Mouse (Mus musculus) common myeloid progenitor, adult 5-6 weeks (primary cell): ENCODE measurements around the gene Neurod2. TPM values are rescaled to one million over a fixed set of nuclear protein-coding genes. Genes with fewer than 3 reads are reported as not detected.

ENCODE experiments used
- ATAC-seq: replicated peaks from 2 replicates; pipeline ENCODE4 v1.8.0; 2016; ENCODE audit warnings: low read depth, mild to moderate bottlenecking, moderate TSS enrichment, inconsistent platforms; ENCODE audit not compliant: poor library complexity, severe bottlenecking
- total RNA-seq: library from RNA; stranded (forward); fragments of 200-1000, 187-1606 nt; gene quantifications from 2 replicates; pipeline ENCODE4 v1.2.3, GENCODE M21; 2017

The Neurod2 gene
- total RNA-seq, 1 experiment from 2014 or later: not detected

DNA sequence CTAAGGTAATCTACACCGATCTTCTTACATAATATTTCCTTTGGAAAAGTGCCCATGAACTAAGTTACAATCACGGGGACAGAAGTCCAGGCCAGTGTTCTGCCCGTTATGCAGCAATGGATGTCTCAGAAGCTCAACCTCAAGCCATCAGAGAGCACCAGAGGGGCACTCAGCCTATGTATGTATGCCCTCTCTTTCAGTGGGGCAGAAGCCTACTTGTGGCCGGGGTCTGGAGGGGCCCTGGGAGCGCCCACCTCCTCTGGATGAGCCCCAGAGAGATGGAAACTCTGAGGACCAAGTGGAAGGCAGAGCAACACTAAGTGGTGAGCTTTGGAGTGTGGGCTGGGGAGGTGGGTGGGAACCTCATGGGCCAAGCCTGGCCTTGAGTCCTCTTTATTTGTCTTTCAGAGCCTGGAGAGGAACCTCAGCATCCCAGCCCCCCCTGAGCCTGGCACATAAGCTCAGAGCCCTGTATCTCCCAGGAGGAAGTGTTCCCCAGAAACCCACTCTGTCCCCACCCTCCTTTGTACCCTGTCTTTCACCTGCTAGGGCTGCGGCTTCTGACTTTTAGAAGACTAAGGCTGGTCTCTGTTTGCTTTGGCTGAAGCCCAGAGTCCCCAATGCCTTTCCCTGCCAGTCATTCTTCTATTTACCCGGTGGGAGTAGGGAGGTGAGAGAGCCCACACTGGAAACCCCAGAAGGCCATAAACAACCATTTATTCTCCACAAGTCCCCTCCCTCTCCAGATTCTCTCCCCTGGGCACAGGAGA lies 27.4 kb upstream of the Neurod2 start:
- no peak for ATAC-seq

DNA sequence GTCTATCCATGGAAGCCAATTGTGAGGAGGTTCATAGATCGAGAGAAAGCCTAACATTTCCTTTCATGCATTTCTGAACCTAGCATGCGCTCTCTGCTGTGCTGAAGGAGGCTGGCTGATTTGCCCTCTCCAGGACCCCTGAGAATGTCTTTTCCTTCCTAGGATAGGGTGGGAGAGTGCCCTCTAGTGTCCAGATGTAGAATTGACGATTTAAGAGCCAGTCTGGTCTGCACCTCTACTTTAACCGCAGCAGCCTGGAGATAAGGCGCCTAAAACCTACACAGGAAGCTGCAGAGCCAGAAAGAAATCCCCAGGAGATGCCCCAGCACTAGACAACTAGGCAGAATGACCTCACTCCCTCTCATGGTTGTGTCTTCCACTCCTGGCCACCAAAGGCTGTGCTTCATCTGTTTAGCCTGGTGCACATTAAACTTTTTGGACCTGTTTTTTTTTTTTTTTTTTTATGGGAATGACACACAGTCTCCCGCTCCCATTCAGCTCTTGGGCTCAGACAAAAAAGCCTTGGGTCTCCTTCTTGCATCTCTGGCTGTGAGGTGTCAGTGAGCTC lies 26.4 kb upstream of the Neurod2 start:
- peak; percentile 62 for ATAC-seq

DNA sequence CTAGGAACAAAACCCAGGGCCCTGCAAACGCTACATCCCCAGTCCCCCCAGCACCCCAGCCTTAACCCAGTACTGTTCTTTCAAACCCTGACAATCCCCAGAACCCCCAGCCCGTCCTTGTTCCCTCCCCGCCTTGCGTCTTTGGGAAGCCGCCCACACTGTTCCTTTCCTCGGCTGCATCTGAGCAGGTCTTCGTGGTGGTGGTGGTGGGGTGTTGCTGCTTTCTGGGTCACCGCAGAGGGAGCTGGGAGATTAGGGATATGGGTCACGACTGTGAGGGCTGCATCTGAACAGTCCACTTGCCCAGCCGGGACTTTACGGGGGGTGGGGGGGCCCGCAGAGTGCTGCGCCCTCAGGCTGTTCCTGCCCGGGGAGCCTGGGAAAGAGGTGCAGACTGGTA lies 25.0 kb upstream of the Neurod2 start:
- ATAC-seq: no peak

DNA sequence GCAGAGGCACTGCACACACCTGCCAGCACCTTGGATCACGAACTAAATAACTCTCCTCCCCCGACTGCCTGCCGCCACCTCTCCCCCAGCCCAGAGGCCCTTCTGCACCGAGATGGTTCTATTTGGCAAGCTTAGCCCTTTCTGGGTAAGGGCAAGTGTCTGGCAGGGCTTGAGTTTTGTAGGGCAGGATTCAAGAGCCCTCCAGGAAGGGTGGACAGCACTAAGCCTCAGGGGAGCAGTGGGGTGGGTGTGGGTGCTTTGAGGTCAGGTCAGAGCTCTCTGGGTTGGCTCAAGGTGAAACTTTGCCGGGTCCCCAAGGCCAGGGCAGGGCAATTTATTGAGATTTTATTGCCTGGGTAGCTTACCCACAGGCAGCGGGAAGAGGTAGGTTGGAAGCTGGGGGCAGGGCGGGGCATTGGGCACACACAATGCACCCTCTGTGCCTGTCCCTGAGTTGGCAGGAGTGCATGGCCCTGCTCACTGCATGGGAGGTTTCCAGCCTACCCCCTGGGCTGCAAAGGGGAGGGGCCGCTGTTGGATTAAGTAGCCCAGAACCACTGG lies 24.3 kb upstream of the Neurod2 start:
- no peak for ATAC-seq

DNA sequence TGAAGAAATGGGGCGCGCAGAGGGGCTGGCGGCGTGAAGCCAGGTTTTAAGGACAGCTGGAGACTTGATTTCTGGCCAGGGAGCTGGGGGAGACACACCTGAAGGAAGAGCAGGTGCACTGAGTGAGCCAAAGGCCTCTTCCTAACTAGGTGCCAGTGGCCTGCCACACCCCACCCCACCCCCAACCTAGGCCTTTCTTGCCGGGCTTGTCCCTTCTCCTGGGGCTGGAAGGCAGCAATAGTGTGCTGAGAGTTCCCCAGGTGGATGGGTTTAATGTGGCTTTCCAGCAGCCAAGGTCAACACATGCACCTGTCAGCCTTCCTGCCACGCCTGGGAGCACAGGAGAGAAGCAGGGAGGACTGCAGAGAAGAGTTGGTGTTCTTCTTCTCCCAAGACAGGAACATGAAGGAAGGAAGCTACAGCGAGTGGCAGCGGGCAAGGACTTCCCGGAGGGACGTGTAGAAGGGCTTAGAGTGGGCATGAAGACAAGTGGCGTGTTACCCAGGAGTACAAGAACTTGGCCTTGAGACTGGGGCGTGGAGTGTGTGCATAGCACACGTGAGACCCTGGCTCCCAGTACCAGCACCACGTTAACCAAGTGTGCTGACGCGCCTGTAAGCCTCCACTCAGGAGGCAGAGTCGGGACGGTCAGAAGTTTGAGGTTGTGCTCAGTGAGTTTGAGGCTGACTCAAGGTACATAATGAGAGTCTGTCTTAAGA lies 23.0 kb upstream of the Neurod2 start:
- ATAC-seq: no peak

DNA sequence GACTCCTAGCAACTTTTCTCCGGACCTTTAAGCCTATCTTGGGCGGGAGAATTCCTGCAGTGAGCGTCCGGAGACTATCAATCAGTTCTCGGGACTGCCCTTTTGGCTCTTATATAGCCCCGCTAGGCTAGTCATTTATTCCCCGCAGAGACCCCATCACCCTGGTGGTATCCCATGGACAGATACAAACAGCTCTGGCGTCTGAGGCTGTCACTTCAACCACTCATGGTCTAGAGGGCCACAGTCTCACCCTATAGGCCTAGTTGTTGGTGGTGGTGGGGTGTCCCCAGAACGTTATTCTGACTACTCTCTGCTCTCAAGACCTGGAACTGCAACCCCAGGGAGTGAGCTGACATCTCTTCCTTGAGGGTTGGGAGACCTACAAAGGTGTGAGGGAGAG lies 19.9 kb upstream of the Neurod2 start:
- ATAC-seq: no peak

DNA sequence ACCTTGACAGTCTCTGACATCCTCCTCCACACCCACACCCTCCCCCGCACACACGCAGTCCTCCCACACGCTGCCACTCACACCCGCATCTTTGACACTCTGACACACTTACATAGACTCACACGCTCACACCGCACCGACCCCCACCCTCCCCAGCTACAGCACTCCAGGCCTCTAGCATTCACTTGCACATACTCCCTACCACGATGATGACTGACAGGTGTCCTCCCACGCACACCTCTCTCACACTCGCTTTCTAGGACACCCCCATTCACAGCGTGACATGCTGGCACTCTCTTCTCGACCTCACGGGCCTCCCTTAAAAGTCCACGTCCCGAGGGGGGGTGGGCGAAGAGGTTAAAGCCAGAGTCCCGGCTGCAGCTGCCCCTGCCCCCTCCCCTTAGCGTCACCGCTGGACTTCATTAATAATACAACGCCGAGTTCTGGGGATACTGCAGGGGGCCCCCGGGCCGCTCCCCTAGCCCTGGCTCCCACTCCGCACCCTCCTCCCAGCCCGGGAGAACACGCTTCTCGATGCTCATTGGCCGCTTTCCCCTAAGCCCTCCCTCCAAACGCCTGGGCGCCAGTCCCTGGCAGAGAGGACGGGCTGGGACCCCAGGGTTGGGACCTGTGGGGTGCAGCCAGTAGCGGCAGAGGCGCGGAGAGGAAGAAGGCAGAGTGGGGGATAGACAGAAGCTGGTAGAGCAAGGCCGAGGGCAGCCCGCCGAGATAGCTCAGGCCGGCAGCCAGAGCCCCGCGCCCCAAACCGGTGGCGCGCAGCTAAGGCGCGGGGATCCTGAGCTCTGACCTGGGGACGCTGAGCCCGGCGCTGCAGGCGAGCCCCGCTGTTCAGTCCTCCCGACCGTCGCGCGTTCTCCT lies 18.9 kb upstream of the Neurod2 start, which contains the start of gene Ppp1r1b:
Gene Ppp1r1b, plus strand, starts transcription at position 322 of the 879 bp plus-strand sequence.
- ATAC-seq: peak; percentile 43

DNA sequence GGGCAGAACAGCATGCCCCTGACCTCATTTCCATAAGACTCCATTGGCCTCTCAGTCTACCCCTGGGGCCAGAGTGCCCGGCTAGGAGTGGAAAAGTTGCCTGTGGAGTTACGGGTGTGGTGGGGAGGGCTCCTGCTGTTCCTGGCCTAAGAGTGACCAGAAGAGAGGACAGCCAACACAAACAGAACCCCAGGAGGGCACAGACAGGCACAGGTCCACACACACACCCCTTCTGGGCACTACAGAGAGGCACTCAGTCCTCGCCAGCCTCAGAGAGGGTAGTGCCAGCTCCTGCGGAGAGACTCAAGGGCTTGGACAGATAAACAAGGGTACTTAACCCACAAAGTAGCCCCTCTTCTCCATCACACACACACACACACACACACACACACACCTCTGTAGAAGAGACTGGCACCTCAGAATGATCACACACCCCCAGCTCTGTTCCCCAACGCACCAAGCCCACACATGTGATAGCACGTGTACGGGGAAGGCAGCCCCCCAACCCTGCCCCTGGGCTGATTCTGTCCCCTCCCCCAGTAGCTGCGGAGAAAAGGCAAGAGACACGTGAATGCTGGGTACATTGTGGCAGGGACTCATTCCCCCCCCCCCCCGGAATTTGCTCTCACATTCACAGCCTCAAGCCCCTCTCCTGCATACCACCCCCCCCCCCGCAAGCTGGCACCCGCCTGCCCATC lies 18.1 kb upstream of the Neurod2 start:
- no peak for ATAC-seq

DNA sequence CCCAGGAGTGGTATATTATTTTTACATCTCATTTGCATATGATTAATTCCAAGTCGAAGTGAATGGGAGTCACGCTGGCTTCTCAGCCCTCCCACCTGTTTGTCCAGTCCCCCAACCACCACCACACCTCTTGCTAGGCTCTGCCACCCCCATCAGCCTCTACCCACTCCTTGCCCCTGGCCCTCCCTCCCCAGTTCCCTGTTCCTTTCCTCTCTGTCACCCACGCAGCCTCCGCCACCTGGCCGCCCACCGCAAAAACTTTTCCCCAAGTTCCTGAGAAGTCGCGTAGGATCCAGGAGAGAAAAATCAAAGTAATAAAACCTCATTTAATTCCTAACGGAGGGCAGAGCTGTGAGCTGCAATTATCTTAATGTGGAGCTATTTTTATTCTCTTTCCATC lies 16.7 kb upstream of the Neurod2 start:
- ATAC-seq: no peak

DNA sequence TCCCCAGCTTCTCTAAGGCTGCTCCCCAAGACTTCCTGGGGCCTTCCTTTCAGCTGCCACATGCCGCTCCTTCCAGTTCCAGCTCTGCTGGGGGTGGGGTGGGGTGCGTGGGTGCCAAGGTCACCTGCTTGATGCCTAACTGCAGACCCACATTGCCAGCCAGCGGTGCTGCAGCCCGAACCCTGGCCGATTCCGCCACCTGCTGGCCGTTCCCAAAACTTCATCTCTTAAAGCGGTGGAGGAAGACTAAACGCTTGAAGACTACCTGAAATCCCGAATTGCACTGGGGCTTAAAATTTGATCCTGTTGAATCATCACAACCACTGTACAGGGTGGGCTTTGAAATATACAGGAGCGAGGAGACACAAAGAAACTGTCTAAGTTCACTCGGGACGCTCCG lies 15.8 kb upstream of the Neurod2 start:
- peak; percentile 40; the same call in 1 of the 2 replicates for ATAC-seq

DNA sequence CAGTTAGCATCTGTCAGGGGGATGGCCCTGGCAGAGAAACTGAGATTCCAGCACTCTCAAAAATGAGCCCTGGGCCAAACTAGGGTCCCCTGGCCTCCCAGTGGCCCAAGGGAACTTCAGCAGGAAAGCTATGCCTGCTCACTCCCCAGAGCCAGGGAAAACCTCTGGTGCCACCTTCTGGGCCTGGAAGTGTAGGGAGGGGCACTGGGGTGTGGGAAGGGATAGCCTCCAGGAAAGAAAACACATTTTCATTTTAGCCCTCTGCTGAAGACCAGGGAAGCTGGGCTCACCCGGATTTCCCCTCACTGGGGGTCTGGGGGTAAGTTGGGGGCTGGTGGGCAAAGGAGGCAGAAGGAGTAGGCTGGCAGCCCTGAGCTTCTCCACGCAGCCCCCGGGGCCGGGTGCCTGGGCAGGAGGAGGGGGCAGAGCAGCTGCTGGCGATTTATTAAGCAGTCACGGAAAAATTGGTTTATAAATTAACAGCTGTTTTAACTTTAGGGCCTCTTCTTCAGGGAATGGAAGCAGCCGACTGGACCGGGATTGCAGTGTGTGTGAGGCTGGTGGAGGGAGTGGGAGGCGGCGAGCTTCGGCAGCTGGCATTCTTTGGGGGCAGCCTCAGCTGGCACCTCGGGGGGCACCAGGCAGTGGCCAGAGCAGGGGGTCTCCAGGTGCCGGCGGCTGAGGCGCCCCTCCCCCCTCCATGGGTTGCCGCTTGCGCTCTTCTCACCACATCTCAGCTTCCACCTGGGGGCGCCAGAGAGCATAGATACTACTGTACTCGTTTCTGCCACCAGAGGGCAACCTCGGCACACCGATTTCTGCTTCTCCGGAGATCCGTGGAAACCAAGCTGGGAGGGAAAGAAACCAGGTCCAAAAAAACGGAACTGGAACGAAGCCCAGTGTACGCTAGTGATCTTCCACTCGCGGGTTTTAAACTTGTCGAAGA lies 12.8 kb upstream of the Neurod2 start:
- ATAC-seq: peak; percentile 84

DNA sequence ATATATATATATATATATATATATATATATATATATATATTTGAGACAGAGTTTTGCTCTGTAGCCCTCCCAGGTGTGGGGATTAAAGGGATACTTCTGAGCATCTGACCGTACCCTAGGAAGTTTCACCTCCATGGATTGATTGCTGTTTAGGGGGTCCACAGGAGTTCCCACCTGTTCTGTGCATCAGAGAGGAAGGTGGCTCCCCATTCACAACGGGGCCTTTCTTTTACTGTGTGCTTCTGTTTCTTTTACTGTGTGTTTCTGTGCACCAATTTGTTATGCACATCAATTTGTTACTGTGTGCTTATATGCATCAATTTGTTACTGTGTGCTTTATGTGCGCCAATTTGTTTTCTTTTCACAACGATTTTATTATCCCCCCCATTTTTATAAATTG lies 11.7 kb upstream of the Neurod2 start:
- no peak for ATAC-seq

DNA sequence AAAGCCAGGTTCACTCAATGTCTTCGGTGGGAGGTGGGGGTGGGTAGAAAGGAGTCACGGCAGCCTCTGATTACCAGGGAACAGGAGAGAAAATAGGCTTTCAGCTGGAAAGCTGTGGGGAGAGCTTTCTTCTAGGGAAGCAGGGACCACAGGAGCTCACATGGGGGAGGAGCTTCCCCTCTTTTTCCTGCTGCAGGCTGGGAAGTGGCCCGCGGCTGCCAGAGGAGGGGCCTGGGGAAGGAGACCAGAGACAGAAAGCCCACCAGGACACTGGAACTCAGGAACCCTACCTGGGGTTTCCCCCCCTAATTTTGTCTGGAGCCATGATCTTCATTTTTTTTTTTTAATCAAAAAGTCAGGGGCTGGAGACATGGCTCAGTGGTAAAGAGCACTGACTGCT lies 11.1 kb upstream of the Neurod2 start:
- no peak for ATAC-seq

DNA sequence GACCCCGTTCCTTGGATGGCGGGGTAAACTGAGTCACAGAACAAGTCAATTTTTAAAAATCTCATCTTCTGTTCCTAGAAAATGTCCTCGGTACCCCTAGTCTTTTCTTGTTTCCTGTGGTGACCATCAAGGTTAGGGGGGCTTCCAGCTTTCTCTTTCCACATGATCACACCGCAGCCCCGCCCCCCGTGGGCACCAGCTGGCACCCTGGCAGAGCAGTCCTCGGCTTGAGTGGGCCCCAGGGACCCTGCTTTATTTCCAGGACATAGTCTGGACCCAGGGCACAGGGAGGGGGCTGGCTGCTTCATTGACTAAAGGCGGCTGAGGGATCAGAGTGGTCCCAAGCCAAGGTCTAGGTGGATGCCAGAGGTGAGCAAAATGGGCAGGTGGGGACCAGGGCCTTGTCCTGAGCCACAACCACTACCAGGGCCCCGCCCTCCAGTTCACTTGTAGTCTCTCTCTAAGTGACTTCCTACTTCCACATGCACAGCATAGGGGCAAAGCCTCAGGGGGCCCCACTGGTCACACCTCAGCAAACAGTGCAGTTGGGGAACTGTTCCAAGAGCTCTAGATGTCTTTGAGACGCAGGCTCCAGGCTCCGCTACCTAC lies 10.3 kb upstream of the Neurod2 start:
- ATAC-seq: no peak

DNA sequence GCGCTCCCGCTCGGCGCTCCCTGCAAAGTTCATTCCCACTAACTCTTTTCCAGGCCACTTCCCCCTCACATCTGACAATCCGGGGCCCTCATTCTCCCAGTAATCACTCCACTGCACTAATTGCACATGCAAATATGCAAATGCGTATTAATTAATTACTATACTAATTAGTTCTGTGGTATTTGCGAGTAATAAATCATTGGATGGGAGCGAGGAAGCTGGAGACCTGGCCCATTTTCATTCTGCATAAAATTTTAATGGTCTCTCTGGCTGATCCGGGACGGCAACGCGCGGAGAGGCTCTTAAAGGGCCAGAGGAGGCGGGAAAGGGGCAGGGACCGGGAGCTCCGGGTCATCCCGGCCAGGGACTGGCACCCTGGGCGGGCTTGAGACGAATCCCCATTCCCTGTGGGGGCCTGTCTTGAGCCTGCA lies 9.6 kb upstream of the Neurod2 start:
- ATAC-seq: no peak

DNA sequence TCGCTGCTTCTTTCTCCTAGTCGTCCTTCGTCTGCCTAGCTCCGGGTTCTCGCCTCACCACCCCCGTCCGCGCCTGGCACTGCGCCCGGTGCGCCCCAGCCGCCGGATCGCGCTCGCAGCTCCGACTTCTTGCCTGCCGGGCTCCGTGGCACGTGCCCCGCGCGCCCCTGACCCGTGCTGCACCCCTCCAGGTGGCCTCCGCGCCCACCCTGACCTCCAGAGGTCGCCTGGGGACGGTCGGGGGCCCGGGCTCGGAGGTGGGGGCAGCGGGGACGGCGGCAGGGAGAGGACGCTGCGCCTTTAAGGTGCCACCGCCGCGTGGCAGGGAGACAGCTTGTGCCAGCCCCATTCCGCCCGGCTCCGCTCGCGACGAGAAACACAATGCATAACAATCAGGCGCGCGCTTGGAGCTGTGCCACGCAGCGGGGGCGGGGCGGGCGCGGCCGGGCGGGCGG lies 9.1 kb upstream of the Neurod2 start:
- ATAC-seq: no peak

DNA sequence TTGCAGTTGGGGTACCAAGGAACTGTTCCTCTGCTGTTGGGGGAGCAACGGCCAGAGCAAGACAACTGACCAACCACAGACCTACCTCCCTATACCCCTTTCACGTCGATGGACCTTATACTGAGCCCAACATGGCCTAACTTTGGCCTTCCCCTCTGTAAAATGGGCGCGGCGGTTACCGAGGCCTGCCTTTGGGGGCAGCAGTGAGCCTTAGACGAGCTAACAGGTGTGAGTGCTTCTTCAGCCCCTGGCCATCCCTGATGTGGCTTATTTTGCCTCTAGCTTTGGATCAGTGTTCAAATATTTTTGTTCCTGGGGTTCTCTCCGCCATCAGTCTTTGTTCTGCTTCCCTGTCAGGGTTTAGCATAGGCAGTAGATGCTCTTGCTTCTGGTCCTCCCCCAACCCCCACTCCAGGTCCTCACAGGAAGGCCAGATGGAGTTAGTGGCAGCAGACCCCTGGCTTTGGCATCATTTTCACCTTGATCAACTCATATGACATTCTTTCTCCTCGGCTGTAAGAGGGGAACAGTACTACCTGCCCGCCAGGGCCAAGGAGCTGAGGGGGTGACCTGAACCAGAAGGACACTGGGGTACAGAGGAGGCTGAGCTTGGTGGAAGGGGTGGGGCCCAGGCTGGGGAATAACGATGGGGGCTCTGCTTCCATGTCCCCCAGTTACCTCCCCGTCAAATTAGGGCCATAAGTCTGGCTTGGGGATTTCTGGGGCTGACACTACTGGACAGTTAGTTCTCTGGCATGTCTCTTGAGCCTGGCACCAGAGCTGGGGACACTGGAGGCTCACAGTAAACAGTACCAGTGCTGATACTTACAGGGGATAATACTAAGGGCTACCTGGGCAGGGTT lies 7.0 kb upstream of the Neurod2 start:
- ATAC-seq: no peak
